Mouse (Mus musculus): ENCODE measurements around the gene Gsto1.

Gsto1 gene

GRCm38 (mm10) chr19:47890489-47891130, 35.8 kb downstream of the Gsto1 start:
- no peak for DNase-seq (ENCODE audit: low spot score in 2 of 2)

- DNase-seq (ENCODE audit: low spot score in 2 of 2): no peak
Observed at GRCm38 (mm10) chr19:47891562-47892312, 37.0 kb downstream of the Gsto1 start.

GRCm38 (mm10) chr19:47893092-47893491, 38.3 kb downstream of the Gsto1 start:
- DNase-seq (ENCODE audit: low spot score in 2 of 2): no peak

GRCm38 (mm10) chr19:47898472-47899079, 43.8 kb downstream of the Gsto1 start:
- no peak for DNase-seq (ENCODE audit: low spot score in 2 of 2)

GRCm38 (mm10) chr19:47900012-47900411, 45.2 kb downstream of the Gsto1 start:
- no peak for DNase-seq (ENCODE audit: low spot score in 2 of 2)

- DNase-seq (ENCODE audit: low spot score in 2 of 2): no peak
Observed at GRCm38 (mm10) chr19:47900558-47900957, 45.8 kb downstream of the Gsto1 start.

- no peak for DNase-seq (ENCODE audit: low spot score in 2 of 2)
Observed at GRCm38 (mm10) chr19:47902316-47903201, 47.8 kb downstream of the Gsto1 start.

- no peak for DNase-seq (ENCODE audit: low spot score in 2 of 2)
Observed at GRCm38 (mm10) chr19:47903679-47904078, 48.9 kb downstream of the Gsto1 start.

GRCm38 (mm10) chr19:47905081-47905480, 50.3 kb downstream of the Gsto1 start:
- DNase-seq (ENCODE audit: low spot score in 2 of 2): no peak

GRCm38 (mm10) chr19:47905603-47906002, 50.8 kb downstream of the Gsto1 start:
- no peak for DNase-seq (ENCODE audit: low spot score in 2 of 2)

GRCm38 (mm10) chr19:47907596-47907995, 52.8 kb downstream of the Gsto1 start:
- no peak for DNase-seq (ENCODE audit: low spot score in 2 of 2)

- no peak for DNase-seq (ENCODE audit: low spot score in 2 of 2)
Observed at GRCm38 (mm10) chr19:47908961-47909371, 54.2 kb downstream of the Gsto1 start.

- DNase-seq (ENCODE audit: low spot score in 2 of 2): no peak
Observed at GRCm38 (mm10) chr19:47909387-47910116, 54.8 kb downstream of the Gsto1 start.

- no peak for DNase-seq (ENCODE audit: low spot score in 2 of 2)
Observed at GRCm38 (mm10) chr19:47910117-47910618, 55.4 kb downstream of the Gsto1 start.

- no peak for DNase-seq (ENCODE audit: low spot score in 2 of 2)
Observed at GRCm38 (mm10) chr19:47910751-47911150, 56.0 kb downstream of the Gsto1 start.

GRCm38 (mm10) chr19:47913344-47913743, 58.6 kb downstream of the Gsto1 start:
- DNase-seq (ENCODE audit: low spot score in 2 of 2): no peak

- no peak for DNase-seq (ENCODE audit: low spot score in 2 of 2)
Observed at GRCm38 (mm10) chr19:47914191-47914590, 59.4 kb downstream of the Gsto1 start.
